Mouse (Mus musculus) testis, postnatal 10 days (tissue): ENCODE measurements around the gene Fbxl17.

Experiments
- DNase-seq: peaks from one replicate; pipeline ENCODE4 v3.0.0; 2021; ENCODE audit warnings: low spot score

The Fbxl17 gene

GRCm38 (mm10) chr17:63459712-63460495, 39.9 kb downstream of the Fbxl17 start:
- no peak for DNase-seq

DNA sequence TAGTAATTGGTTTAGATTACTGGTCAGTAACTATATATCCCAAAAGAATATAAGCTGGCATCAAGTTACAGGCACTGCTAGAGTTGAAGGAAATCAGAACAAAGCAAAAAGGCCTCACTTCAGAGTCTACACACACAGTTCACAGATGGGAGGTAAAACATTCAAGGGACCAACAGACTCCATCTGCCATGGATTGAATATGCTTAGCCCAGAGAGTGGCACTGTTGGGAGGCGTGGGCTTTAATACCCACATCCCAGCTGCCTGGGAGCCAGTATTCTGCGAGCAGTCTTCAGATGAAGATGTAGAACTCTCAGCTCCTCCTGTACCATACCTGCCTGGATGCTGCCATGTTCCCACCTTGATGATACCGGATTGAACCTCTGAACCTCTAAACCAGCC, 41.8 kb downstream of the Fbxl17 start:
- DNase-seq, result no peak

GRCm38 (mm10) chr17:63451311-63452006, 48.4 kb downstream of the Fbxl17 start:
- no peak for DNase-seq

DNA sequence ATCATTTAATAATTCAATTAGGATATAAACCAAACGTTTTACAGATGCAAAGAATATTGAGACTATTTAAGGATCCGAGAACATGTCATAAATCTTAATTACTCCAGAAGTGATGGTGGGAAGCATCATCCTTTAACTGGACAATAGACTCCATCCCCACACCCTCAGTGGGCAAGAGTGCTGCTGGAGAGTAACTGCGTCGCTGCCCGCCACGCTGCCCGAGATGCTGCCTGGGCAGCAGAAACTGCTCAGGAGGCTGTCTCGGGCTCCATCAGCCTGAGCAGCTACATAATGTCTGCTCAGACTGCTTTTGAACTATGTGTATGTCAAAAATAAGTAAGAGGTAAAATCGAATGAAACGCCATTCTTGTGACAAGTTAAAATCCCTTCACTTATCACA, 52.1 kb downstream of the Fbxl17 start:
- DNase-seq, result no peak

DNA sequence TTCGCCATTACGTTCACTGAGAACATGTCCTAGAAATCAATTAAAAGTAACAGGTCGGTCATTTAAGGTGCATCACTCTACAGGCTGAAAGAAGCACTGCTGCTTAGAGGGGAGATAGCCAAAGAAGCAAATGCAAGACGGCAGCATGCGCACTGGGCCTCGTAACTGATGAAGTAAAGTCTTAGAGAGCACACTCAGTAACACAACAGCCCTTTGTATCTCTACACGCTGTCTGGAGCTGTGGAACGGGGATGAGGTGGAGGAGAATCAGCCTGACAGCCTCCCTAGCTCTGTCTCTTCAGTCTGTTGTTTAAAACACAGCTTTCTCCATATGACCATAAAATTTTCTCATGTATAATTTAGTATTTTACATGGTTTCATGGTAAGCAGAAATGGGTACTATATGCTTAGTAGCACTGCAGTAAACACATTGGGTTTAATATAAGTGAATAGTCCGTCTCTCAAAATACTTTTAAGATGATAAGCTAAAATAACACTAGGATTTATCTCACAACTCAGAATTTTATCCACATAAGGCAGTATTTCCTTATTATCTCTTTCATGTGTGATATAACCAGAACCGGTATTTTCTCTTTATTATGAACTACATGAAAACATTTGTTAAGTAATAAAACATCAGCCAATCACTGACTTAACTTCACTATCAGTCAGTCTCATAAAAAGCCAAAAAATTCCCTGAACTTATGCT, 52.7 kb downstream of the Fbxl17 start:
- no peak for DNase-seq

DNA sequence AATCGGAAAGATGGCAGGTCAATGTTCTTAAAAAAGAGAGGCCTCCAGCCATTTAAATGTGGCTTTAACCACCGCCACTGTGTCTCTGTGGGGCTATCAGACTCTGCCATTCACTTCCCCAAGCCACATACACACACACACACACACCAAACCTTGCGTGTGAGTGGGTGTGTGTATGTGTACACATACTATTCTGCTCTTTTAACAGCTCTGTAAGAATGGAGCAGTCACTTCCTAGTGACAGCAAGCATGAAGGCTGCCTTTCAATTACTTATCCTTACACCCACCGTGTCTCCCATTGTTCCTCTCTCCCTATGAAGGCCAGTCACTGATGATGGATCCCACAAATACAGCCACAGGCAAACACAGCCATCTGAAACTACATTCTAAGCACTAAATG, 54.6 kb downstream of the Fbxl17 start:
- DNase-seq, result no peak

DNA sequence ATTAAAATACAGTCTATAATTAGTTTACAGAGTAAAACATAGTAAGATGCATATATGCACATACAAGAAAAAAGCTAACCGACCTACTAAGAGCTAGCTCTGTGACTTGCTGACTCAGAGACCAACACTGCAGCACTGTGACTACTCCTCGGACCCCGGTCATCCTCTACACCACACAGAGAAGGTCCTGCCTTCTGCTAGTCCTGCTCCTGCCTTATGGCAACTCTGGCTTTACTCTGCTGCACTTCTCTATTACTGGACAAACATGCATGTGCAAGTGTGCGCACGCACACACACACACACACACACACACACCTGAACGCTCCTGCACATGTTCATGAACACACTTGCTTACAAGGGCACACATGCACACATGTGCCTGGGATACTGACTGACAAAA, 62.4 kb downstream of the Fbxl17 start:
- no peak for DNase-seq

- peak; percentile 54 for DNase-seq
Observed at GRCm38 (mm10) chr17:63434081-63434480, 65.7 kb downstream of the Fbxl17 start.

GRCm38 (mm10) chr17:63431650-63432049, 68.2 kb downstream of the Fbxl17 start:
- no peak for DNase-seq

DNA sequence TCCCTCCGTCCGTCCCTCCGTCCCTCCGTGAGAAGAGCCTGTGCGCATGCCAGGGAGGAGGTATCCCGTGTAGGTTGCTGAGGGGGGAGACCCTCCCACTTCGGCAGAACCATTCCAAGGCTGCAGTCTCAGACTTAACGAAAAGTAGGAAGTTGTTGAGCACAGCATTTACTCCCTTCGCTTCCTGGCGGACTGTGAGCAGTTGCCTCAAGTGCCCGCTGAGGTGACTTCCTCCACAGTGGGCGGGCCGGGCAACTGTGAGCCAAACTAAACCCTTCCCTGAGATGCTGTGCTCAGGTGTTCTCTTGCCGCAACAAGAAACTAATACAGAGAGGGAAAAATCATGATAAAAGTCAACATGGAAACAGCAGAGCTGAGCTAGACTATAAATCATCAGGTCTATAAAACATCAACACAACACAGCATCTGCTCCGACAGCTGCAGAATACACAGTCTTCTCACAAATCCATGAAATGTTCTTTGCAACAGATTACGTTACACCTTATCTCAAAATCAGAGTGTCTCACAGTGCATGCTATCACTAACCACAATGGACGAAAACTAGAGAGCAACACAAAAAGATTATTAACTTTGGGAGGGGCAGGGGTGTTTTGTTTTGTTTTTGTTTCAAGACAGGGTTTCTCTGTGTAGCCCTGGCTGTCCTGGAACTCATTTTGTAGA, 69.3 kb downstream of the Fbxl17 start:
- no peak for DNase-seq

- no peak for DNase-seq
Observed at GRCm38 (mm10) chr17:63423851-63424250, 76.0 kb downstream of the Fbxl17 start.

DNA sequence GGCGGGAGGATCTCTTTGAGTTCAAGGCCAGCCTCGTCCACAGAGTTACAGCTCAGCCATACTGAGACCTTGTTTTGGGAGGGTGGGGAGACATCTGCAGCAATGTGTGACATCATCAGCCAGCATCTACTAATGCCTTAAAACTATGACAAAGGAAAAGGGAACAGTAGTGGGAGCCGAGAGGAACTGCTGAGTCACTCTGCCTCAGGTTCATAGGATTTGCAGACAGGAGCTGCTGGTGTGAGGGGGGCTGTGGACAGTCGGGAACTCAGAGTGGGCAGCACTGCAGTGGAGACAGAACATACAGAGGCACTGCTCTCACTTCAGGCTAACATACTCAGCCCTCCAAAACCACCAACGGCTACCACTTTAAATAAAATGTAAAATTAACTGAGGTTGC, 77.1 kb downstream of the Fbxl17 start:
- no peak for DNase-seq

GRCm38 (mm10) chr17:63421864-63422263, 78.0 kb downstream of the Fbxl17 start:
- no peak for DNase-seq

GRCm38 (mm10) chr17:63419503-63419902, 80.3 kb downstream of the Fbxl17 start:
- DNase-seq, result no peak

DNA sequence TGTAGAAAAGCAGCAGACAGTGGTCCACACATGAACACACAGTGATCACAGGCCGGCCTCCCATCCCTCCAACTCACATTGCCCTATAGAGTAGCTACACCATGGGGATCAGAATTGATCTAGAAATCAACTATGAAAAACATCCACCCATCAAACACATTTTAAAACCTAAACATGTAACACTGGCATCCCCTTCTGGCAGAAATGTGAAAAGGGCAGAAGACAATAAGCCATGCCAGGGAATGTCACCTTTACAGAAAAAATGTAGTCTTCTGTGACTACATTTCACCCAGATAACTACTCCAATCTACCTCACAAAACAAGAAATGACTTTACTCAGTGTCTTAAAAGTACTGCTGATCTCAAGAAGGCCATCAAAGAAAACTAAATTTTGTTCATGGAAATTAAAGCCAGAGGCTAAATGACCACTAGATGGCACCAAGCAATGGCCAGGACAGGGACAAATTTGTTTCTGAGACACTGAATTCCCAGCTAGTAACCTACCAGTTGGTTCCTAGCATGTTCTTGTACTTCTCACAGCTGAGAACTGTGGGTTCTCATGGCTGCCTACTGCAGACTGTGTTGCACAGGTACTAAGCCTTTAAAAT, 85.7 kb downstream of the Fbxl17 start:
- no peak for DNase-seq

- no peak for DNase-seq
Observed at GRCm38 (mm10) chr17:63411564-63411963, 88.3 kb downstream of the Fbxl17 start.

DNA sequence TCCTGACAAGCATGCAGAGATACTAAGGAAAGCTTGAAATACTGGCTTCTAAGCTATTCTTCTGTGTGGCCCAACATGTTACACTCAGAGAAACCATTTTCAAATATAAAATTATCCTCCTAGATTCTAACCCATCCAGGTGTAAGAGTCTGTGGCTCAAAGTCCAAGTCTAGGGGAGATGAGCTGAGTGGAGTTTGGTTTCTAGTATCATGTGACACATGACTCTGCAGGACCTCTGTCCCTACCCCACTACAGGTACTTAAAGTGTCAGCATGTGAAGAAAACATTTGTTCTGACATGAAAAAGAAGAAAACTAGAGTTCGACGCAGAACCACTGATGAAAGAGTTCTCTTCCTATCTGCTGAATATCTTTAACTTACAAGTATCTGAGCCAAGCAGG, 89.7 kb downstream of the Fbxl17 start:
- no peak for DNase-seq

GRCm38 (mm10) chr17:63405955-63406354, 93.9 kb downstream of the Fbxl17 start:
- DNase-seq, result no peak

GRCm38 (mm10) chr17:63405471-63405870, 94.3 kb downstream of the Fbxl17 start:
- DNase-seq, result no peak

DNA sequence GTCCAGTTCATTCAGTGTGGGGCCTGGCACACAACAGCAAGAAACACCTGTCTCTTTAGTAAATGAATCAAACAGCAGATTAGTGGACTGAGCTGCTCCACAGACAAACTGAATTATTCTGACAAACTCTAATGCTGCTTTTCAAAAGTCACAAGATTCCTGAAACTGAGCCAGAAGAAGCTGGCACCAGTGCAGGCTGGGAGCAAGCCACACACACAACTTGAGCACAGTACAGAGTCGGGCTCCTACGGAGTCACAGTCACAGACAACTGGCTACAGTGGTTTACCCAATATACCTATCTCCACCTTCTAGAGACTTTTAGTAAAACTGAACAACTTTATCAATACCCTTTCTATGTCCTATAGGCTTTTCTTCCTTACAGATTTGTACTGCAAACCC, 94.8 kb downstream of the Fbxl17 start:
- no peak for DNase-seq

- no peak for DNase-seq
Observed at GRCm38 (mm10) chr17:63403801-63404415, 95.9 kb downstream of the Fbxl17 start.
